Mouse (Mus musculus) spleen, adult 2 months (tissue): ENCODE results near the gene Zmpste24. TPM values are rescaled to one million over a fixed set of nuclear protein-coding genes. Genes with fewer than 3 reads are reported as not detected.

ENCODE experiments used
- DNase-seq, 2 experiments: peaks; one replicate each; pipeline versions ENCODE4 v3.0.0 to v3.0.0-alpha.2; 2012 to 2021; ENCODE audit warnings: low spot score in 2 of 2, low read depth in 1 of 2
- H3K27ac ChIP-seq: fragments of 200-500 bp; 2 replicates; pipeline ENCODE4 v1.5.1; 2012; ENCODE audit warnings: low read length, inconsistent platforms; ENCODE audit not compliant: insufficient read depth
- H3K27me3 ChIP-seq: fragments of 200-500 bp; 2 replicates; pipeline ENCODE4 v1.6.1; 2012; ENCODE audit warnings: mild to moderate bottlenecking, moderate library complexity, low read length, inconsistent platforms; ENCODE audit not compliant: control insufficient read depth, insufficient read depth
- H3K36me3 ChIP-seq: fragments of 200-500 bp; 2 replicates; pipeline ENCODE4 v1.6.1; 2012; ENCODE audit warnings: mild to moderate bottlenecking, low read length, inconsistent platforms; ENCODE audit not compliant: control insufficient read depth, insufficient read depth
- H3K4me1 ChIP-seq: fragments of 200-500 bp; 2 replicates; pipeline ENCODE4 v1.6.1; 2011; ENCODE audit warnings: inconsistent platforms; ENCODE audit not compliant: control insufficient read depth, insufficient read depth, insufficient read length
- H3K4me3 ChIP-seq: fragments of 200-500 bp; 2 replicates; pipeline ENCODE4 v1.5.1; 2011; ENCODE audit warnings: mild to moderate bottlenecking, inconsistent platforms; ENCODE audit not compliant: insufficient read depth, insufficient read length; ENCODE audit errors: extremely low read depth
- CTCF ChIP-seq: fragments of 200-500 bp; IDR thresholded peaks from 2 replicates; pipeline ENCODE4 v1.5.1; 2011; ENCODE audit warnings: mild to moderate bottlenecking, inconsistent platforms; ENCODE audit not compliant: insufficient read depth, insufficient read length, insufficient replicate concordance; ENCODE audit errors: extremely low read depth
- POLR2A ChIP-seq: fragments of 200-500 bp; IDR thresholded peaks from 2 replicates; pipeline ENCODE4 v1.6.1; 2011; ENCODE audit warnings: low read depth, low read length, inconsistent platforms
- WGBS: fragments of 180-500 bp; shearing (Covaris S2); methylation state at CpG from one replicate; pipeline ENCODE4 v1.1.7; 2018; 5-methylcytosine and 5-hydroxymethylcytosine counted together
- polyA plus RNA-seq: library from polyadenylated mRNA; depleted of rRNA; stranded (reverse); fragments of >200 nt; gene quantifications from 2 replicates; pipeline ENCODE4 v1.2.3, GENCODE M21; 2012

Gene Zmpste24
- polyA plus RNA-seq, 1 experiment, result 9.8 TPM

- H3K27me3 ChIP-seq, result no peaks in the 10 kb centered on the region
- DNase-seq, result no peak
- WGBS, result 80% methylated on average over 2 of the region's 2 CpGs
- H3K36me3 ChIP-seq, result no peaks in the 10 kb centered on the region
- TF ChIP-seq CTCF, result no peak
- no peak for TF ChIP-seq POLR2A
- no peaks in the 10 kb centered on the region; the same call in 1 of the 2 replicates for H3K4me1 ChIP-seq
- H3K27ac ChIP-seq, result no peak overlapping the region
- no peak overlapping the region for H3K4me3 ChIP-seq
Observed at GRCm38 (mm10) chr4:121033006-121033405, 65.0 kb downstream of the Zmpste24 start.

- Histone ChIP-seq H3K27me3 (no peaks in the 10 kb centered on the region), H3K27ac (no peak overlapping the region), H3K4me1 (no peaks in the 10 kb centered on the region; the same call in 1 of the 2 replicates), H3K4me3 (no peak overlapping the region), H3K36me3 (no peaks in the 10 kb centered on the region)
- WGBS, result 58% methylated on average over 4 of the region's 4 CpGs
- DNase-seq, result no peak
- peak; percentile 13; the same call in 1 of the 2 replicates for TF ChIP-seq CTCF
- TF ChIP-seq POLR2A, result no peak
Observed at GRCm38 (mm10) chr4:121031440-121031839, 66.6 kb downstream of the Zmpste24 start.

- H3K27ac ChIP-seq, result no peak overlapping the region
- no peaks in the 10 kb centered on the region for H3K27me3 ChIP-seq
- H3K36me3 ChIP-seq, result no peaks in the 10 kb centered on the region
- no peak overlapping the region for H3K4me3 ChIP-seq
- peaks cover 6% of the 10 kb centered on the region; the same call in 1 of the 2 replicates for H3K4me1 ChIP-seq
- WGBS, result 73% methylated on average over 3 of the region's 3 CpGs
- no peak for DNase-seq
- TF ChIP-seq CTCF (no peak), POLR2A (no peak)
Observed at GRCm38 (mm10) chr4:121029632-121030031, 68.4 kb downstream of the Zmpste24 start.

- WGBS, result 52% methylated on average over 14 of the region's 14 CpGs
- Histone ChIP-seq H3K36me3 (no peaks in the 10 kb centered on the region), H3K27ac (no peak overlapping the region), H3K4me1 (peaks cover 14% of the 10 kb centered on the region; the same call in 1 of the 2 replicates), H3K27me3 (no peaks in the 10 kb centered on the region), H3K4me3 (no peak overlapping the region)
- DNase-seq, result peak in 1 of 2 experiments; percentile 45
- TF ChIP-seq POLR2A (no peak), CTCF (peak; percentile 70; the same call in 1 of the 2 replicates)
Observed at GRCm38 (mm10) chr4:121028659-121029392, 69.2 kb downstream of the Zmpste24 start.

GRCm38 (mm10) chr4:121028146-121028545, 69.9 kb downstream of the Zmpste24 start:
- no peaks in the 10 kb centered on the region for H3K27me3 ChIP-seq
- 33% methylated on average over 1 of the region's 1 CpGs for WGBS
- peaks cover 19% of the 10 kb centered on the region; the same call in 1 of the 2 replicates for H3K4me1 ChIP-seq
- DNase-seq, result no peak
- no peak overlapping the region for H3K4me3 ChIP-seq
- no peaks in the 10 kb centered on the region for H3K36me3 ChIP-seq
- no peak overlapping the region for H3K27ac ChIP-seq
- TF ChIP-seq POLR2A, result no peak

GRCm38 (mm10) chr4:121025681-121026080, 72.4 kb downstream of the Zmpste24 start:
- Histone ChIP-seq H3K27ac (no peak overlapping the region), H3K4me1 (peaks cover 19% of the 10 kb centered on the region; the same call in 1 of the 2 replicates), H3K27me3 (no peaks in the 10 kb centered on the region), H3K4me3 (no peak overlapping the region), H3K36me3 (no peaks in the 10 kb centered on the region)
- no peak for DNase-seq
- WGBS, result 70% methylated on average over 2 of the region's 2 CpGs
- TF ChIP-seq CTCF (no peak), POLR2A (no peak)

GRCm38 (mm10) chr4:121023941-121024340, 74.1 kb downstream of the Zmpste24 start:
- no peak for TF ChIP-seq CTCF
- TF ChIP-seq POLR2A, result no peak
- H3K27me3 ChIP-seq, result no peaks in the 10 kb centered on the region
- no peak overlapping the region for H3K4me3 ChIP-seq
- DNase-seq, result peak in 1 of 2 experiments; percentile 57
- 29% methylated on average over 2 of the region's 2 CpGs for WGBS
- peak overlapping the region; percentile 10; the same call in 1 of the 2 replicates for H3K27ac ChIP-seq
- H3K4me1 ChIP-seq, result peaks cover 19% of the 10 kb centered on the region; the same call in 1 of the 2 replicates
- no peaks in the 10 kb centered on the region for H3K36me3 ChIP-seq
